25 mouse cellular contexts compared by ENCODE assay signal in the genomic region with DNA sequence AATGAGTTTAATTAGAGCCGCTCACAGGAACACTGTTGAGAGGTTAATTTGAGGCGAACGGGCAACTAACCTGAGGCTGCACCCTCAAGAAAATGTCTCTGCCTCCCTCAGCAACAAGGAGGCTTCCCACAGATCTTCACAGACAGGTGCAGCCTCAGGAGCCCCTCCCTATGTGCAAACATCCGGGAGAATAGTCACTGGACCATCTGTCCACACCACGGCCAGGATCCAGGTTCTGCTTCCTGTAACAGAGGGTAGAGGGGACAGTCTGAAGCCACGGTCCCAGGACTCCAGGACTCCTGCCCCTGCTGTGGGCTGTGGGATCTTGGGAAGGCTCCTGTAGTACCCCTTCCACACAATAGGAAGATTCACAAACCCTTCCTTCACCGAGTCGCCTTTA.
DNase-seq lines count a peak whose midpoint lies in the region; ATAC-seq and TF ChIP-seq lines count a peak whose summit lies in the region.
"Had no signal": no experiment of that assay in that cellular context is flagged by ENCODE, and none has a peak within 500 bp of the region (broad histone marks: within the 10 kb centered on the region; RNA-seq: fewer than 3 reads in every experiment).

No protein-coding gene starts in this region.

- DNase-seq in cerebellum, postnatal 10 days = peak; percentile 18 to 25
- DNase-seq in hindbrain, embryonic 10.5 days (ENCODE audit: low spot score) = no peak
- DNase-seq in hindbrain, postnatal 0 days (ENCODE audit: low spot score) = no peak
- no peak for DNase-seq in adrenal gland, postnatal 10 days
- DNase-seq: adrenal gland, postnatal 25 days; embryo, embryonic 11 days; gastrocnemius, adult 2 months; heart, postnatal 4 days; kidney, postnatal 36 days; lung, adult 18-20 months; lung, postnatal 10 days; right cerebral cortex, postnatal 4 days; thymus, adult 18-20 months; thymus, postnatal 36 days had no signal

- H3K27me3 ChIP-seq in hindbrain, embryonic 12.5 days = no peaks in the 10 kb centered on the region
- H3K27me3 ChIP-seq in hindbrain, embryonic 10.5 days (ENCODE audit: insufficient read depth, poor library complexity, severe bottlenecking) = no peaks in the 10 kb centered on the region
- no peaks in the 10 kb centered on the region for H3K27me3 ChIP-seq in neural tube, embryonic 13.5 days
- no peaks in the 10 kb centered on the region for H3K27me3 ChIP-seq in neural tube, embryonic 15.5 days (replicated peaks)
- H3K27me3 ChIP-seq in hindbrain, postnatal 0 days (ENCODE audit: insufficient read depth, low read length) = no peaks in the 10 kb centered on the region
- H3K27me3 ChIP-seq: embryonic facial prominence, embryonic 13.5 days; heart, embryonic 15.5 days; liver, embryonic 12.5 days had no signal

- H3K9ac ChIP-seq in hindbrain, embryonic 12.5 days = no peak overlapping the region
- no peak overlapping the region for H3K9ac ChIP-seq in neural tube, embryonic 13.5 days
- no peak overlapping the region for H3K9ac ChIP-seq in neural tube, embryonic 15.5 days (replicated peaks)
- H3K9ac ChIP-seq in hindbrain, postnatal 0 days (replicated peaks; ENCODE audit: low read length) = 0 out of 2 replicates have a peak overlapping the region, but pooled peaks have one; percentile 30
- H3K9ac ChIP-seq: embryonic facial prominence, embryonic 13.5 days; forebrain, embryonic 12.5 days; heart, embryonic 15.5 days; limb, embryonic 13.5 days; liver, embryonic 12.5 days had no signal

- H3K4me1 ChIP-seq in hindbrain, embryonic 12.5 days = peaks cover 9% of the 10 kb centered on the region; the same call in 1 of the 2 replicates
- H3K4me1 ChIP-seq in hindbrain, embryonic 10.5 days (replicated peaks) = peaks cover 6% of the 10 kb centered on the region
- H3K4me1 ChIP-seq in neural tube, embryonic 13.5 days (replicated peaks) = peaks cover 30% of the 10 kb centered on the region
- peaks cover 24% of the 10 kb centered on the region for H3K4me1 ChIP-seq in neural tube, embryonic 15.5 days
- no peaks in the 10 kb centered on the region for H3K4me1 ChIP-seq in hindbrain, postnatal 0 days (ENCODE audit: insufficient read depth, low read length)
- H3K4me1 ChIP-seq: embryonic facial prominence, embryonic 13.5 days; liver, embryonic 12.5 days had no signal

- H3K27ac ChIP-seq in hindbrain, embryonic 12.5 days = peak overlapping the region; percentile 53; the same call in 1 of the 2 replicates
- H3K27ac ChIP-seq in hindbrain, embryonic 10.5 days = no peak overlapping the region
- H3K27ac ChIP-seq in neural tube, embryonic 13.5 days (replicated peaks) = peak overlapping the region; percentile 65
- H3K27ac ChIP-seq in neural tube, embryonic 15.5 days (replicated peaks) = no peak overlapping the region
- peak overlapping the region; percentile 36; the same call in 1 of the 2 replicates for H3K27ac ChIP-seq in hindbrain, postnatal 0 days
- H3K27ac ChIP-seq: embryonic facial prominence, embryonic 13.5 days; forebrain, embryonic 12.5 days; gastrocnemius, adult 2 months; heart, embryonic 15.5 days; limb, embryonic 13.5 days; liver, embryonic 12.5 days had no signal

- no peak overlapping the region for H3K4me3 ChIP-seq in hindbrain, embryonic 12.5 days
- no peak overlapping the region for H3K4me3 ChIP-seq in hindbrain, embryonic 10.5 days
- no peak overlapping the region for H3K4me3 ChIP-seq in neural tube, embryonic 13.5 days
- no peak overlapping the region for H3K4me3 ChIP-seq in neural tube, embryonic 15.5 days (replicated peaks)
- H3K4me3 ChIP-seq in hindbrain, postnatal 0 days (ENCODE audit: low read length) = no peak overlapping the region
- H3K4me3 ChIP-seq: embryonic facial prominence, embryonic 13.5 days; erythroblast, embryonic 14.5 days; forebrain, embryonic 12.5 days; gastrocnemius, adult 2 months; heart, embryonic 15.5 days; limb, embryonic 13.5 days; liver, embryonic 12.5 days had no signal

- TF ChIP-seq CTCF in hindbrain, postnatal 0 days (IDR thresholded peaks at IDR 0.05; ENCODE audit: low read depth) = no peak

- no peaks in the 10 kb centered on the region for H3K36me3 ChIP-seq in hindbrain, embryonic 12.5 days
- H3K36me3 ChIP-seq in hindbrain, embryonic 10.5 days = no peaks in the 10 kb centered on the region
- H3K36me3 ChIP-seq in neural tube, embryonic 13.5 days = no peaks in the 10 kb centered on the region
- H3K36me3 ChIP-seq in neural tube, embryonic 15.5 days = no peaks in the 10 kb centered on the region
- no peaks in the 10 kb centered on the region for H3K36me3 ChIP-seq in hindbrain, postnatal 0 days (ENCODE audit: insufficient read depth, low read length)
- H3K36me3 ChIP-seq: embryonic facial prominence, embryonic 13.5 days; forebrain, embryonic 12.5 days; heart, embryonic 15.5 days; limb, embryonic 13.5 days; liver, embryonic 12.5 days had no signal

- H3K9me3 ChIP-seq in hindbrain, embryonic 12.5 days (replicated peaks) = no peaks in the 10 kb centered on the region
- no peaks in the 10 kb centered on the region for H3K9me3 ChIP-seq in hindbrain, embryonic 10.5 days
- no peaks in the 10 kb centered on the region for H3K9me3 ChIP-seq in neural tube, embryonic 13.5 days
- no peaks in the 10 kb centered on the region for H3K9me3 ChIP-seq in neural tube, embryonic 15.5 days (replicated peaks)
- no peaks in the 10 kb centered on the region for H3K9me3 ChIP-seq in hindbrain, postnatal 0 days (ENCODE audit: low read length)
- H3K9me3 ChIP-seq: embryonic facial prominence, embryonic 13.5 days; forebrain, embryonic 12.5 days; heart, embryonic 15.5 days; limb, embryonic 13.5 days; liver, embryonic 12.5 days had no signal

- no peak for ATAC-seq in cerebellum, adult (ENCODE audit: insufficient number of reproducible peaks, low FRiP score, low TSS enrichment)
- ATAC-seq in hindbrain, embryonic 12.5 days (ENCODE audit: low FRiP score) = no peak
- no peak for ATAC-seq in neural tube, embryonic 13.5 days (ENCODE audit: low read depth)
- ATAC-seq in neural tube, embryonic 15.5 days (ENCODE audit: low FRiP score) = no peak
- no peak for ATAC-seq in hindbrain, postnatal 0 days
- ATAC-seq: CD4-positive, CD25-positive, alpha-beta regulatory T cell, adult 4 months; liver, embryonic 12.5 days had no signal

- 74% methylated on average over 8 of the region's 8 CpGs for WGBS in hindbrain, embryonic 12.5 days
- 78% methylated on average over 8 of the region's 8 CpGs for WGBS in hindbrain, embryonic 10.5 days
- 74% methylated on average over 8 of the region's 8 CpGs for WGBS in neural tube, embryonic 13.5 days
- 60% methylated on average over 8 of the region's 8 CpGs for WGBS in neural tube, embryonic 15.5 days
- WGBS in hindbrain, postnatal 0 days = 61% methylated on average over 8 of the region's 8 CpGs

- no peak overlapping the region for H3K4me2 ChIP-seq in hindbrain, embryonic 12.5 days (replicated peaks)
- no peak overlapping the region for H3K4me2 ChIP-seq in neural tube, embryonic 13.5 days
- H3K4me2 ChIP-seq in neural tube, embryonic 15.5 days = no peak overlapping the region
- H3K4me2 ChIP-seq in hindbrain, postnatal 0 days (ENCODE audit: low read depth, low read length) = no peak overlapping the region
- H3K4me2 ChIP-seq: embryonic facial prominence, embryonic 13.5 days; forebrain, embryonic 12.5 days; heart, embryonic 15.5 days; limb, embryonic 13.5 days; liver, embryonic 12.5 days had no signal

Comparison
In these comparisons a context has a peak if more than half of its experiments do, and no peak if none do; other contexts are left out.
1. H3K27ac ChIP-seq: peak in hindbrain, embryonic 12.5 days (single experiment), neural tube, embryonic 13.5 days (single experiment) and hindbrain, postnatal 0 days (single experiment); none in hindbrain, embryonic 10.5 days (single experiment) and neural tube, embryonic 15.5 days (single experiment).
2. DNase-seq: peak in cerebellum, postnatal 10 days (2 of 2); none in hindbrain, embryonic 10.5 days (single experiment), hindbrain, postnatal 0 days (single experiment) and adrenal gland, postnatal 10 days (single experiment).